Mouse (Mus musculus): ENCODE results near the gene Spsb1.
A peak's percentile ranks its signal among the peaks of the same experiment; 100 is the strongest.

Spsb1 gene

GRCm38 (mm10) chr4:149952201-149952600 is 2.6 kb downstream of the Spsb1 start:
- no peak for DNase-seq (ENCODE audit: low spot score)

GRCm38 (mm10) chr4:149951201-149951600 is 3.6 kb downstream of the Spsb1 start:
- peak; percentile 65 for DNase-seq (ENCODE audit: low spot score)

GRCm38 (mm10) chr4:149949691-149950090 is 5.2 kb downstream of the Spsb1 start:
- DNase-seq (ENCODE audit: low spot score): no peak

- DNase-seq (ENCODE audit: low spot score): no peak
Measured at GRCm38 (mm10) chr4:149948119-149948518, 6.7 kb downstream of the Spsb1 start.

GRCm38 (mm10) chr4:149947396-149947795 is 7.4 kb downstream of the Spsb1 start:
- DNase-seq (ENCODE audit: low spot score): no peak

- DNase-seq (ENCODE audit: low spot score): no peak
Measured at GRCm38 (mm10) chr4:149945194-149945593, 9.6 kb downstream of the Spsb1 start.

- no peak for DNase-seq (ENCODE audit: low spot score)
Measured at GRCm38 (mm10) chr4:149944214-149944613, 10.6 kb downstream of the Spsb1 start.

GRCm38 (mm10) chr4:149942831-149943741 is 11.8 kb downstream of the Spsb1 start:
- no peak for DNase-seq (ENCODE audit: low spot score)

- DNase-seq (ENCODE audit: low spot score): no peak
Measured at GRCm38 (mm10) chr4:149941067-149941755, 13.6 kb downstream of the Spsb1 start.

- no peak for DNase-seq (ENCODE audit: low spot score)
Measured at GRCm38 (mm10) chr4:149938701-149939100, 16.1 kb downstream of the Spsb1 start.

- DNase-seq (ENCODE audit: low spot score): no peak
Measured at GRCm38 (mm10) chr4:149936921-149937320, 17.9 kb downstream of the Spsb1 start.

GRCm38 (mm10) chr4:149935470-149935869 is 19.4 kb downstream of the Spsb1 start:
- no peak for DNase-seq (ENCODE audit: low spot score)

- no peak for DNase-seq (ENCODE audit: low spot score)
Measured at GRCm38 (mm10) chr4:149933519-149934245, 21.2 kb downstream of the Spsb1 start.

- DNase-seq (ENCODE audit: low spot score): no peak
Measured at GRCm38 (mm10) chr4:149933025-149933424, 21.8 kb downstream of the Spsb1 start.

GRCm38 (mm10) chr4:149932108-149932815 is 22.6 kb downstream of the Spsb1 start:
- DNase-seq (ENCODE audit: low spot score): no peak

GRCm38 (mm10) chr4:149930755-149931154 is 24.1 kb downstream of the Spsb1 start:
- no peak for DNase-seq (ENCODE audit: low spot score)

GRCm38 (mm10) chr4:149923014-149923413 is 31.8 kb downstream of the Spsb1 start:
- DNase-seq (ENCODE audit: low spot score): no peak

GRCm38 (mm10) chr4:149922121-149922718 is 32.6 kb downstream of the Spsb1 start:
- peak; percentile 49 for DNase-seq (ENCODE audit: low spot score)

- no peak for DNase-seq (ENCODE audit: low spot score)
Measured at GRCm38 (mm10) chr4:149920886-149921285, 34.0 kb downstream of the Spsb1 start.

- DNase-seq (ENCODE audit: low spot score): no peak
Measured at GRCm38 (mm10) chr4:149918455-149919070, 36.3 kb downstream of the Spsb1 start.

- DNase-seq (ENCODE audit: low spot score): no peak
Measured at GRCm38 (mm10) chr4:149916831-149917230, 38.0 kb downstream of the Spsb1 start.
